Mouse (Mus musculus) MEL (cell line): ENCODE results near the gene Cxcl12.

Experiments
- CTCF ChIP-seq, 3 experiments: IDR thresholded peaks in 2 of 3; conservative IDR thresholded peaks in 1 of 3; 2 replicates each; pipeline ENCODE4 v1.5.1; 2011 to 2012; ENCODE audit warnings: low read length in 3 of 3, low read depth in 2 of 3, mild to moderate bottlenecking in 2 of 3, improper control_type of control experiment in 1 of 3, inconsistent platforms in 1 of 3, mixed read lengths in 1 of 3, moderate library complexity in 1 of 3; ENCODE audit not compliant: control insufficient read depth in 1 of 3, insufficient read depth in 1 of 3, poor library complexity in 1 of 3, severe bottlenecking in 1 of 3
- E2F4 ChIP-seq: IDR thresholded peaks from 2 replicates; pipeline ENCODE4 v1.6.1; 2011; ENCODE audit warnings: low read depth, low read length, improper control_type of control experiment, borderline replicate concordance
- ELF1 ChIP-seq: IDR thresholded peaks from 2 replicates; pipeline ENCODE4 v1.6.1; 2014; ENCODE audit warnings: low read depth, mild to moderate bottlenecking, inconsistent platforms, low read length, improper control_type of control experiment, moderate library complexity
- MAFK ChIP-seq: IDR thresholded peaks from 2 replicates; pipeline ENCODE4 v1.6.1; 2011; ENCODE audit warnings: low read depth, mild to moderate bottlenecking, low read length, improper control_type of control experiment, borderline replicate concordance
- MXI1 ChIP-seq: IDR thresholded peaks from 2 replicates; pipeline ENCODE4 v1.6.1; 2011; ENCODE audit warnings: mild to moderate bottlenecking, low read depth, low read length, improper control_type of control experiment
- RAD21 ChIP-seq: IDR thresholded peaks from 2 replicates; pipeline ENCODE4 v1.6.1; 2011; ENCODE audit warnings: mild to moderate bottlenecking, low read depth, low read length, improper control_type of control experiment
- RCOR1 ChIP-seq: IDR thresholded peaks from 2 replicates; pipeline ENCODE4 v1.6.1; 2012; ENCODE audit warnings: low read depth, mild to moderate bottlenecking, inconsistent platforms, low read length, improper control_type of control experiment
- ZNF384 ChIP-seq: IDR thresholded peaks from 2 replicates; pipeline ENCODE4 v1.6.1; 2012; ENCODE audit warnings: low read depth, mild to moderate bottlenecking, inconsistent platforms, low read length, improper control_type of control experiment

GRCm38 (mm10) chr6:117151484-117152149 lies 16.7 kb upstream of the Cxcl12 start:
- TF ChIP-seq MAFK (no peak), CTCF (IDR thresholded peaks at IDR 0.05 in 2 of 3, conservative IDR thresholded peaks at IDR 0.05 in 1 of 3; ENCODE audit: control insufficient read depth in 1 of 3, insufficient read depth in 1 of 3, low read depth in 2 of 3, low read length in 3 of 3, poor library complexity in 1 of 3, severe bottlenecking in 1 of 3) (no peak), RAD21 (no peak), E2F4 (no peak), ELF1 (no peak), MXI1 (no peak), ZNF384 (no peak), RCOR1 (no peak)
